Mouse (Mus musculus) hematopoietic stem cell, adult 5-6 weeks (primary cell): ENCODE measurements around the gene Eif3i. TPM values are rescaled to one million over a fixed set of nuclear protein-coding genes. Genes with fewer than 3 reads are reported as not detected.

Experiments used
- ATAC-seq, 2 experiments: fragments of 125-278 bp in 1 of 2; replicated peaks in 1 of 2; 2 replicates each; pipeline ENCODE4 v1.8.0; 2016 to 2017; ENCODE audit warnings: inconsistent platforms in 2 of 2, mild to moderate bottlenecking in 2 of 2, moderate number of reproducible peaks in 2 of 2, low read depth in 1 of 2, moderate TSS enrichment in 1 of 2; ENCODE audit not compliant: low FRiP score in 2 of 2, poor library complexity in 2 of 2, severe bottlenecking in 2 of 2, insufficient read depth in 1 of 2, low TSS enrichment in 1 of 2
- total RNA-seq: library from RNA; stranded (forward); fragments of 172-1452, 232-1000 nt; gene quantifications from 2 replicates; pipeline ENCODE4 v1.2.3, GENCODE M21; 2017

Eif3i gene
- 226 and 281 TPM in 2 replicates for total RNA-seq

DNA sequence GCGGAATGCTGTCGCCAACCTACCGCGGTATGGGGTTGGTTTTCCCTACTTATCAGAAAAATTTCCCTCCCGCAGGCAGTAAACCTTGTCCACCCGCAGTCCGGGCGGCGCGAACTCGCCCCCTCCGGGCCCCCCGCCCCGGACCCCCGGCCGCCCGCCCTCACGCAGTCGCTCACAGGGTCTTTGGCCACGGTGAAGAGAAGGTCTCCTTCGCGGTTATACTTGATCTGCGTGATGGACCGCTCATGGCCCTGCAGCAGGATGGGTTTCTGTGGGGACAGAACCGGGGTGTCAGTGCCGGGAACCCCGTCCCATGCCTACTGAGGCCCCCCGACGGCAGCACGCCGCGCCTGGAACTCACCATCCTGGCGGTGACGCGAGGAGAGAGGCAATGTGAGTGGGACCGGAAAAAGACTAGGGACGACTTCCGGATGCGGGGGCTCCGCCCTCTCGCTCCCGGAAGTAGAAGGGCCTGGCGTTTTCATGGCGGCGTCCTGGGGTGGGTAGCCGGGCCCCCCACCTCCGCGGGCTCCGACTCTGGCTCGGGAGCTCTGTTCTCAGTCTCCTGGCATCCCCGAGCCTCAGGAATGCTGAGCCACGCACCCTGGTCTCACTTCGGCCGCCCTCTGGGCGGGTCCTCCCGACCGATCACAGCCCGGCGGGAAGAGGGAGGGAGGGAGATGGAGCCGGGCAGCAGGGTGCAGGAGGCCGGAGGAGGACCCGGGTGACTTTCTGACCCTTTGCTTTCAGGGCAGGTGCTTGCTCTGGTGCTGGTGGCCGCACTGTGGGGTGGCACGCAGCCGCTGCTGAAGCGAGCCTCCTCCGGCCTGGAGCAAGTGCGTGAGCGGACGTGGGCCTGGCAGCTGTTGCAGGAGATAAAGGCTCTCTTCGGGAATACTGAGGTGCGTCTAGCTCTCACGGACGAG lies at the start of gene Eif3i, which contains the start of gene Tmem234:
Gene Eif3i, minus strand, starts transcription at position 416 of the 926 bp plus-strand sequence.
Gene Tmem234, plus strand, starts transcription at position 436 of the 926 bp plus-strand sequence.
- ATAC-seq, result peak; percentile 85 to 95

DNA sequence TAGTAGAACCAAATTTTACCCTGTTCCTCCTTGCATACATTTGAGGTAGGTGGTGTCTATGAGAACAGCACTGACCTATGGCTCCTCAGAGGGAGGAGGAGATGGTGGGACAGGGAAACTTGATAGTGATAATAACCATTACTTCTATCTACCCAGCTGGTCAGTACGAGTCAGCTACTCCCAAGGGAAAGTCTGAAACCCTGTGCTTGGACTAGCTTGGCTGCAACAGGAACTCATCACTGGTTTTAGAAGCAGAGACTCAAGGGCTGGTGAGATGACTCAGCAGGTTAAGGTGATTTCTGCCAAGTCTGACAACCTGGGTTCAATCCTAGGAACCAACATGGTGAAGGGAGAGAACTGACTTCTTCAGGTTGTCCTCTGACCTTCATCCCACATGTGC lies 48.2 kb upstream of the Eif3i start:
- no peak for ATAC-seq

DNA sequence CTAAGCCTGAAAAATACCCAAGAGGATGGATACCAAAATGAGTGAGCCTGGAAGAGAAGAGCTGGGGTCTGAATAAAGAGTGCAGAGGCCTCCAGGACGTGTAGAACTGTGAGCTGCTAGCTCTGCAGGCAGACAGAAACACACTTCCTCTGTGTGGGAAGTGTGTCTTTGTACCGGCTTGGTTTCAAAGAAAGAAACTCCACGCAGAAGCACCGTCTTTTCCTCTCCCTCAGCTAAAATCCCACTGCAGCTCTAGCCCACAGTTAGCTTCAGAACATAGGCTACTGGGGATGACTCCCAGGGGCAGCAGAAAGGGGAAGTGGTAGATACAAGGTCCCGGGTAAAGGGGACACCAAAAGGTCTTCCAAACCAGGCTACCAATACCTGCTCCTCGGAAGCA lies 44.8 kb upstream of the Eif3i start:
- no peak for ATAC-seq

DNA sequence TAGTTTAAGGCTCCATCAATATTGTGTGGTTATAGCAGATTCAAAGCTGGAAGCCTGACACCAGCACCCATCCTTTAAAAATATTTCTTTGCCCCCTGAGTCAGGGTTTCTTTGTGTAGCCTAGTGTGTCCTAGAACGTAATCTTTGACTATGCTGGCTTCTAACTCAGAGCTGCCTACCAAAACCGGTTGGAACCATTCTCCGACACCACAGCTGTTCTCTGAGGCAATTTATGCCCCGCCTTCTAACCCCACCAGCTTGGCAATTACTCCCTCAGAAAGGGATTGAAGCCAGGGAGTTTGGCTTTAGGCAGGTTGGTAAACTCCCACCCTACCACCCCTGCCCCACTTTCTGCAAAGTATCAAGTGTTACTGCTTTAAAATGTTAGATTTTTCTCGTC lies 41.3 kb upstream of the Eif3i start:
- no peak for ATAC-seq

DNA sequence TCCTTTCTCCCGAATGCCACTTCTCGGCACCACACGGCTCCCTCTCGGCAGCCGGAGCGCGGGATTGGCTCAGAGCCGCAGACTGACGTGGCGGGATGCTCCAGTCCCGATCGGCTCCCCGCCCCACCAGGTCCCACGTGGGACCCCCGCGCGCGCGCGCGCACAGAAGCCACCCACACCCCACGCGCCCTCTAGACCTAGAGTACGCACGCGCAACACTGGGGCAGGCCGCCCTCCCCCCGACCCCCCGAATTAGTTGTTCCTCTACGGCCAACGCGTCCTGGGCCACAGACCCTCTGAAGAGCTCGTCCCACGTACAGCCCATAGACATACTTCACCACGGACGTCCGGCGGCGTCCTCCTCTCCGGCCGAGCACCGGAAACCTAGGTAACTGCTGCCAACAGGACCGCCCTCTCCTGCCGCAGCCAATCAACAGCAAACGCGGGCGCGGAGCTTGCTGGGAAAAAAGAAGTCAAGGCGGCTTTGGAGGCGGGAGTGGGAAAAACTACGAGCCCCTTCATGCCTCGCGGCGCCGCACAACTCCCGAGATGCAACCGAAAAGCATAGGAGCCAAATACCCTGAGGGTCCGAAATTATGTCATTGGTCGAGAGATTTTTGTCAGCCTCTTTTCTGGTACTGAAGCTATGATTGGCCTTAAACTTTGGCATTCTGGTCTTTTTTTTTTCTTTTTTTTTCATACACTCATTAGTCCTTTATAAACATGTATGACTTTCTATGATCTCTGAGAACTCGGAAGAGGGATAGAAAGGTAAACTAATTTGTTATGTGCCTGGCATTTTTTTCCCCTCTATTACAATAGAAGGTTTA lies 40.4 kb upstream of the Eif3i start, which contains the start of gene Txlna:
Gene Txlna, minus strand, starts transcription at position 428 of the 830 bp plus-strand sequence.
- peak; percentile 91 to 95 for ATAC-seq

DNA sequence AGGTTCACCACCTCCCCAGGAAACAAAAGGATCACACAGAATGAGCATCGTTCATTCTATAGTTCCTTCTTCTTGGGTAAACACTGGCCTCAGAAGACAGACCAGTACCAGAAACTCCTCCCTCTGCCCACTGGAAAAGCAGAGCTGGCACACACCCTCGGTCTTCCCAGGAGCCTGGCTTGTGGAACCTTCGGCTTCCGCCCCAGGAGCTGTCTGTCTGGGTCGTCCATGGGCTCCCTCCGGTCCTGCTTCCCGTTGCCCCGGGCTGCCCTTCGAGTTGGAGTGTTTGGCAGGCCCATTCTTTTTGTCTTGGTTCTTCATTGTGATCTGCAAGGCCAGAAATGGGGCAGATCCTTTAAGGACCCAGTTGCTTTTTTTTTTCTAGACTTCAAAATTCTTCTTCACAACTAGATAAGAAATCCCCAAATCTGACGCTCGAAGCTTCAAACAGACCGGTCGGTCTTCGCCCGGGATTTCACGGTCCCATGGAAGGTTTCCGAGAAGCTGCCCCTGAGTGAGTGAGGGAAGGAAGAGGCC lies 39.7 kb upstream of the Eif3i start:
- no peak for ATAC-seq

DNA sequence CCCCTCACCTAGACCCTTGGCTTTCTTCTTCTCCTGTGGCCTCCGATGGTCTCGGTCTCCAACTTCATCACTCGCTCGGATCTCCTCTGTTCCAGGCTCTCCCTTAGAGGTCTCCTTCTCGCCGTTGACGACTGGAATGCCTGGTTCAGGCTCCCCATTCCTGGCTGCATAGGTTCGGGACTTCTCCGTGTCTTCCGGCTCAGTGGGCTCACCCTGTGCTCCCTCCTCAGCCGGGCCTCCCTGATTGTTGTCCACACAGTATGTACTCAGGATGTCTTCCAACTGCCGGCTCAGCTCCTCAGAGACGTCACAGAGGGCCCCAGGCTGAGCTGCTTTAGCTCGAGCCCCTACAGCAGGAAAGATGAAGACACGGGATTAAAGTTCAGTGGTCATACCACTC lies 38.8 kb upstream of the Eif3i start:
- no peak for ATAC-seq

DNA sequence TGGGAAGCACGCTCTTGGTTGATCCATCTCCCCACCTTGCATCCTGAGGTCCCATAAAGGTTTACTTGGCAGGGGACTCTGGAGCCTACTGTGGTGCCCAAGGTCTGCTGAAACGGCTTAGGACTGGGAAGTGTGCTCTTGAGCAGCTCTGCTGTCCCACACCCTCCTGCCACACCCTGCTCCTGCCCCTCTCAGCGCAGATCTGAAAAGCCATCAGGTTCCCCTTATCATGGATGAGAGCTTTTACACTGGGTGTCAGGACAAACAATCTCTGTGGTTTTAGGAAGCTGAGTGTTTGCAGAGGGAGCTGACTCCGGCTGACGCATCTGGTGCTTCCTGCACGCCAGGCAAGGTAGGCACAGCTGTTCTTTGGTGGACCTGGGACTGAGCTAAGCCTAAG lies 33.4 kb upstream of the Eif3i start:
- ATAC-seq, result no peak

DNA sequence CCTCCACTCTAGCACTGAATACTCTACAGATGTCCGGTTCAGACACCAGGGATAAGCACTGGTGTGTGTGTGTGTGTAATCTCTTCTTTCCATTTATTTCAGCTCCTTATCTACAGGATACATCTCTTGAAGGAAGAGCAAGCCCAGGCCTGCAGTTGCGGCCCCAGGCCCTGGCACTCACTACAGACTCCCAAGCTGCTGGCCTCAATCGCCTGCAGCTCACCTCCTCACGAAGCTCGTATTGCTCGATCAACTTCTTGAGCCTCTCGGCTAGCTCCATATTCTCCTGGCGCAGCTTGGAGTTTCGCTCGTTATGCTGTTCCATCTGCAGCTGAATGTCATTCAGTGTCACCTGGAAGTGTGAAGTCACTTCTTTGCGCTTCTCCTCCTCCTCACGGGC lies 31.4 kb upstream of the Eif3i start:
- ATAC-seq, result no peak

DNA sequence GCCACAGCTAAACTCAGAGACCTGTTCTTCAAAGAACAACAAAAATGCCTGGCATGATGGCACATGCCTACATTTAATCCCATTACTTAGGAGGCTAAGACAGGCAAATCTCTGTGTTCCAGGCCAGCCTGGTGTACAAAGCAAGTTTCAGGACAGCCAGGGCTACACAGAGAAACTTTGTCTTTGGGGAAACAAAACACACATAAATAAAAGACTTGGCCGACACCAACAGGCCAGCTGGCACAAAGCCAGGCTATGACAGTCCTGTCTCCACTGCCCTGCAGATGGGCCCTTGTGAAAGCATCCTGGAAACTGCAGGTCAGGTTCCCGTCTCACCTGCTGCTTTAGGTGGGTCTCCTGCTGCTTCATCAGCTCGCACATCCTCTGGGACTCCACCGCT lies 30.5 kb upstream of the Eif3i start:
- no peak for ATAC-seq

DNA sequence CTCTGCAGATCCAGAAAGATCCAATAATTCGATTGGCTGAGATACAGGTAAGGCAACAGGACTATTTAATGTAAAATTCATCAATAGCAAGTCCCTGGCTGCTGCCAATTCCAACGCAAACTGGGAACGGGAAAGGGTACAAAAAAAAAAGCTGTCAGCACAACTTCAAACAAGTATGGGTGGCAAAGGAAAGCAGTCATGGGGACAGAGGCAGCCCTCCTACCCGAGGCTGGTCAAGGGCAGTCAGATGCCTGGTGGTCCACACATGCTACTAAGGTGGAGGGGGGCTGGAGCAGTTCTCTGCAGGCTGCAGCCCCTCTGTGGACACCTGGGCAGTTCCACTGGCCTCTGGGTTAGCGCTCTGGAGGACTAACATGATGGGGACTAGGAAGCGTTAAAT lies 25.6 kb upstream of the Eif3i start:
- no peak for ATAC-seq

DNA sequence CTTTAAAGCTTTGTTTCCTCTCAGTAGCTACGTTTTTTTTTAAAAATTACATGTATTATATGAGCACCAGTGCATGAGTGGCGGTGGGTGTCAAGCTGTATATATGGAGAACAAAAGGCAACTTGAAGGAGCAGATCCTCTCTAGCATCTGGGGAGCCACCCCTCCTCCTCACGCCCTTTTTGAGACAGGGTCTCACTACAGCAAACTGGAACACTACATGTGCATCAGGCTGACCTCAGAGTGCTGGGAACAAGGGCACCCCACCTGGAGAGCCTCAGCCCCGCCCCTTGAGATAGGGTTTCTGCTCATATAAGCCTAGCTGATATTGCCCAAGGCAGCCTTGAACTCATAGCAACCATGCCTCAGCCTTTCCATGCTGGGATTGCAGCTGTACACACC lies 25.0 kb upstream of the Eif3i start:
- no peak for ATAC-seq

DNA sequence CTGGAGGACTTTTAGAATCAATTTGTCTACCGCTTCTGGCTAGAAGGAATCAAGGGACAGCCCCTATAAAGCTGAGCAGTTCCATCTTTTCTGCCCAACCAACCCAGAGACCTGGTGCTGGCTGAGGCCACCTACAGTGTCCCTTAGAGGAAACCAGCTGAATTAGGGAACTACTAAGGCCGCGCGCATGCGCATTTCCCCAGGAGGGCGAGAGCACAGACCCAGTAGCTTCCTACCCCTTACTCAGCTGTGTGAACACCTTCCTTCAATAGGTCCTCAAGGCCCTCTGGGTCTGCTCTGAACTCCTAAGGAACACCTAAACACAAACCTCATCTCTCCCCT lies 24.6 kb upstream of the Eif3i start:
- peak; percentile 68 for ATAC-seq

DNA sequence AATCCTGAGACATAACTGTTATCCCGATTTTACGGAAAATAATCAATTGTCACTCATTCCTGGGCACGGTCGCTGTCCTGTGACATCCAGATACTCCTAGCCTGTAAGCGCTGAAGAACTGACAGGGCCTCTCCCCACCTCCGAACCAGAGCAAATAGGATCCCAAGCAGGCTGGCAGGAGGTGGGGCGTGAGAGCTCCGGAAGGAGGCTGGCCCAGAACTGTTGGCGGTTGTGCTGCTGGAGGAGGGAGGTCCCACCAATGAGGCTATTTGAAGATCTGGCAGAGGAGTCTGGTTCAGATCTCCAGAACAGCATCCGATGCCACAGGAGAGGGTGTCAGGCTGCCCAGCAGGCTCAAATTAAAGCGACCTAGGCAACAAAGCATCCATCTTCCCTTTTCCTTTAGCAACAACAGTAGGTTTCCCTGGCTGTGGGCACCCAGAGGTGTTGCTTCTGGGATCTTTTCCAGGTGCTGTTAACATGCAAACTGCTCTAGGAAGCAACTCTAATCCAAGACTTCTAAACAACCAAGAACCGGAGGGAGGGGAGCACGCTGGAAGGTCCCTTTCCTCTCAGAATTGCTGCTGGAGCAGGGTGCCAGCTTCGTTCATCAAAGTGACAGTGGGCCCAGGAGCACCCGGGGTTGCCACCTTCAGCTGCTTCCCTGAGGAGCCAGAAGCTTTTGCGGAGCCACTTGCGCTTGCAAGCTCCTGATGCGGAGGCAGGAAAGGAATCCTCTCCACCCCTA lies 24.0 kb upstream of the Eif3i start:
- ATAC-seq, result peak; percentile 93 to 95

DNA sequence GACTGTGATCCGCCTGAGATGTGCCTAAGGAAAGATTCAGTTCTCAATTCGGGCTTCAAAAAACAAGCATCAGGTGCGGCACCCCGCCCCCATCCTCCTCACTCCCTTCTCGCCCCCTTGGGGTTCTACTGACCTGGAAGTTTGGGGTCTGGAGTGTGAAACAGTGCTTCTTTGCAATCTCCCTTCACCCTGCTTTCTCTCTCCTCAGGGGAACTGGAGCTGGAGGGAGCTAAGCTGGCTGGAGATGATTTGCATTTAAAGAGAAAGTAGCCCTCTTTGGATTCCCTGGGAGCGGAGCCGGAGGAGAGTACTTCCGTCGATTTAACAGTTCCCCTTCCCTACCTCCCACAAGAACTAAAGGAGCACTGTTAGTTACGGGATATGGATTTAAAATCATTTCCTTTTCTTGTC lies 23.2 kb upstream of the Eif3i start, which contains the start of gene Ccdc28b:
Gene Ccdc28b, minus strand, starts transcription at position 267 of the 411 bp plus-strand sequence.
- ATAC-seq, result peak in 1 of 2 experiments; percentile 4; a peak in 1 of 4 replicates

DNA sequence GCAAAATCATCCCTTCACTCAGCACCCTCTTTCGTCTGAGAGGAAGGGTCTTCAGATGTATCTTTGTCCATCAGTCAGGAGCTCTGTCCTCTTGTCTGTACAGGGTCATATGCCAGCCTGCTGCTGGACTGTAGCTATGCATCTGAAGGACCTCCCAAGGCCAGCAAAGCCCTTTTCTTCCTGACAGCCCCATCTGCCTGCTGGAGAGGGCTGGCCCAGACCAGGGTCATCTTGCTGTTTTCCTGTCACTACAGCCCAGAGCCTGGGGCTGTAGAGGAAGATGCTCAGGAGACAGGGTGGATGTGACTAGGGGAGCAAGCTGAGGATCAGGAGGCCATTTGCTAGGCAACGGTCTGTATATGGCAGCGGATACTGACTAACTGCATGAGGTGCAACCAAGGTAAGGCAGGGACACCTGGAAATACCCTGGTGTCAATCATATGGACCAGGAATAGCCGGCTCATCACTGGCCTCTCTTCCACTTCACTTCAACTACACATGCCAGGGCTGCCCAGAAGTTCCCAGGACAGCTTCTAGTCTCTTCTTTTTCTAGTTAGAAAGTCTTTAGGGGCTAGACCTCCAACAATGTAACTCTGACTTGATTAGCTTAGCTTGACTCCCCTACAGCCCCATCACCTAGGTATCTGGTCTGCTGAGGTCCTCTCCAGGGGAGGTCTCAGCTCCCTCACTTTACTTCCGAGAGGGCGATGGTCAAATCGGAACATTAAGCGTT lies 22.5 kb upstream of the Eif3i start:
- ATAC-seq, result no peak
